Mouse (Mus musculus) left cerebral cortex, adult 18-20 months (tissue): Measurements from ENCODE around the gene Myh13. TPM values are rescaled to one million over a fixed set of nuclear protein-coding genes. Genes with fewer than 3 reads are reported as not detected.
A peak's percentile ranks its signal among the peaks of the same experiment; 100 is the strongest.

ENCODE experiments used
- DNase-seq, 2 experiments: peaks; one replicate each; pipeline ENCODE4 v3.0.0; 2021 to 2022; ENCODE audit warnings: low spot score in 2 of 2, mixed read lengths in 1 of 2
- long read RNA-seq, 2 experiments: library from polyadenylated mRNA; stranded (forward); transcript quantifications; one replicate each; pipeline ENCODE4 v2.0.0; 2021
- total RNA-seq, 2 experiments: library from RNA; stranded (reverse); gene quantifications; 2 replicates each; pipeline ENCODE4 v1.2.3; 2021

Myh13 gene
- under 1 TPM; 0.07 to 0.09 TPM for total RNA-seq
- long read RNA-seq, experiment 1 = 0 reads
- long read RNA-seq, experiment 2 = 0 reads

GRCm38 (mm10) chr11:67321358-67321757 lies at the start of gene Myh13:
Gene Myh13 (plus strand): TSS chr11:67321658.
- no peak for DNase-seq

GRCm38 (mm10) chr11:67276601-67277174 lies 44.8 kb upstream of the Myh13 start, which contains the start of gene Myh8:
Gene Myh8 (plus strand): TSS chr11:67277124.
- DNase-seq = no peak

GRCm38 (mm10) chr11:67293440-67293839 lies 28.0 kb upstream of the Myh13 start:
- DNase-seq = peak in 1 of 2 experiments; percentile 29

DNA sequence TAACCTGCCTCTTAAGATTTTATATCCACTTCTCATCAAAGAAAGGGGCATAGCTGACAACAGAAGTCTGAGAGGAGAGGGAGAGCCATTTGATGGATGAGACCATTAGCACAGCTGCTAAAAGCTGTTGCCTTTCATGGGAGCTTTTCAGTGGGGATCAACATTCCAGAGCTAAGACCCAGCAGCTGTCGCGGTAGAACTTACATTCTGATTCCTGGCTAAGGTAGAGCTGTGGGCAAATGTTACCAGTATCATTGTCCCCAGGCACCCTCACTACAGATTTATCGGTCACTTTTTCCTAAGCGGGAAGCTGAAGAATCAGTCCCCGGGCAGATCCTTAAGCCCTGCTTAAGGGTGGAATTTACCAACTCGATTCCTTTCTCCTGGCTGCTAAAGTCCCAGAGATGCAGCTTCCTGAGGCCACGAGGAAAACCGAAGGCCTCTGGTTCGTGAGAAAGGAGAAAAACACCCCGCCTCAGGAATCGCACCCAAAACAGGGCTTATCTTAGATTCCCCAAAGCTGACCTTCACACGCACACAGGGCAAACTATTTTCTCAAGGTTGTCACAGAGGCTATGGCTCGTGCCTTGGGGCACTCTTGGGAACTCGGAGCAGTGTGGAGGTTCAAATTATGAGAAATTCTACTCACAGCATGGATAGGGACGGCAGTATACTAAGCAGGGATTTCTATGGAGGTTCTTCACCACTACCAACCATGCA lies 7.6 kb upstream of the Myh13 start:
- no peak for DNase-seq

DNA sequence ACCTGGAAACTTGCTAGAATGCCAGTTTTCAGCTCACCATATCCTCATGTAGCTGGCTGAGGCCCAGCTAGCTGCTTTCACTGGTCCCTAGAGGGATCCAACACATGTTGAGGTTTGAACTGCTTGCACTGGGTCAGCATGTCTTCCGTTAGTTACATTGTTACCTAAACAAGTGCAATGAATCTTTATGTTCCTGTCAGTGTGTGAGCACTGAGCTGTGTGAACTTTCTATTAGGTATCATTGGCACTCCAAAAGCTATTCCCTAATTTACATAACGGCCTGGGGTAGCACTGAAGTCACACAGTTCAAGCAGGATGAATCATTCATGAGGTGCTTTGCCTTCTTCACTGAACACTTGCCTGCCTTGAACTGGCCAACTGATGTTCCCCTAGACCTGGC lies 5.1 kb downstream of the Myh13 start:
- DNase-seq = no peak

DNA sequence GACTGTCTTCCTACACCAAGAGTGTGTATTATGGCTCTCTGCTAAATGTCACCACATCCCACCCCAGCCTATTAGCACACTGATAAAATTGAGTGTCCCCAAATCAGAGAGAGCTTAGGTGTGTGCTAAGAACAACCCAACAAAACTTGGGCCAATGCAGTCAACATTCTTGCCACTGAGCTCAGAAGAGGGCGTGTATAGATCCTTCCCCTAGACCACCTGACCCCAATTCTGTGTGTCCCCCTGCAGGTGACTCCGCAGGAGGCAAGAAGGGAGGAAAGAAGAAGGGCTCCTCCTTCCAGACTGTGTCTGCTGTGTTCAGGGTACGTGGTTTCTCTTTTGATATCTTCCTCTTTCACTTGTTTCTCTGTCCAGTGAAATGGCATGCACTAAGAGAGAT lies 23.1 kb downstream of the Myh13 start:
- DNase-seq = no peak

DNA sequence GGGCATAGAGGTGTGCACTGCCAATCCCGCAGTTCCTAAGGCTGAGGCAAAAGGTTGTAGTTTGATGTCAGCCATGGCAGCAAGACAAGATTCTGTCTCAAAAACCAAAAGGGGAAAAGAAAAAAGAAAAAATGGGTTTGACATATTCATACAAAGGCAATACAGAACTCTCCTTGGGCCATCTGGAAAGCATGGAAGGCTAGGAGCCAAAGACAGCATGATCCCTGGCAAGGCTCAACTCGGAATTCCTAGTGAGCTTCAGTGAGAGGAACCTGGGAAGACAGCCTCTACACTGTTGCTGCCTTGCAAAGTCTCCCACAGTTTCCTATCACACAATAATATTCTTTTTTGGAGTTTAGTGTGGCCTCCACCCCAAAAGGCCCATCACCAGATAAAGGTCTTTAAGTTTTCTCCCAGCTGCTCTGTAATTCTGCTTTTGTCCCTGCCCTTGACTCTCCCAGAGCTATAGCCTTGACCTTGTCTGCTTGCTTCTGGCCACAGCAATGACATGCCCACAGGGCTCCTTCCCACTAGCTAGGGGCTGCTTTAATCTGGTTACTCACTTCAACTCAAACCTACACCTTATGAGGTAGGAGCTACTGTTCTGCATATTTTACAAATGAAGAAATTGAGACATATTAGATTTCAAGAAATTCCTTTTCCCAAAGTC lies 23.9 kb downstream of the Myh13 start:
- DNase-seq = no peak

DNA sequence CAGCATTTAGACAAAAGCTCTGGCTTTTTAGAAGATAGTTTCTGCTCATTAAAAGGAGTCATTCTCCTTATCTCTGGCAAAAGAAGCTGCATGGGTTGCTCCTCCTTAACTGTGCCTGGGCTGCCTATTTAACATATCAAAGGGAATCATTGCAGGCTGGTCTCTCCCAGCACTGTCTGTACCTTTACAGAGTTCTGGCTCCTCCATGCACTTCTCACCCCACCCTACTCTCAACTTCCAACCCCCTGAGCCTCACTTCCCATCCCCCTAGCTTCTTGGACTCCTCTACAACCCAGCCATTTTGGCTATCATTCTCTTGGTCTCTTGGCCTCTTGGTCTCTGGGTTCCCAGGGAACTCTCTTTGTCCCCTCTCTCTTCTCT lies 24.4 kb downstream of the Myh13 start:
- no peak for DNase-seq

- peak; percentile 82 to 89 for DNase-seq
Measured at GRCm38 (mm10) chr11:67350153-67350768, 28.8 kb downstream of the Myh13 start.

DNA sequence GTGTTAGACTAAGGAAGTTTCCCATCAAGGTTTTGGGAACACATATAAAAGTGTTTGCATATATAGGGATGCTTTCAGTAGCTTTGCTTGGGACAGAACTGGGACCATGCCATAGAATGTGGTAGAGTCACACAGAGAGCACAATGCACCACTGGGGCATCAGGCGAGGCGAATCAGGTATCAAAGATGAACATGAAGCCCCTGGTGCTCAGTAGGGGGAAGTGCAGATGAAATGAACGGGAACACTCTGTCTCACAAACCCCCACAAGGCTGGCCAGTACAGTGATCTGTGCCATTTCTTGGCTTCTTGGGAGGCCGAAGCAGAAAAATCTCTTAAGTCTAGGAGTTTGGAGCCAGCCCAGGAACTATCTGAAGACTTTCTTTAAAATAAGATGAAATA lies 31.6 kb downstream of the Myh13 start:
- DNase-seq = no peak

DNA sequence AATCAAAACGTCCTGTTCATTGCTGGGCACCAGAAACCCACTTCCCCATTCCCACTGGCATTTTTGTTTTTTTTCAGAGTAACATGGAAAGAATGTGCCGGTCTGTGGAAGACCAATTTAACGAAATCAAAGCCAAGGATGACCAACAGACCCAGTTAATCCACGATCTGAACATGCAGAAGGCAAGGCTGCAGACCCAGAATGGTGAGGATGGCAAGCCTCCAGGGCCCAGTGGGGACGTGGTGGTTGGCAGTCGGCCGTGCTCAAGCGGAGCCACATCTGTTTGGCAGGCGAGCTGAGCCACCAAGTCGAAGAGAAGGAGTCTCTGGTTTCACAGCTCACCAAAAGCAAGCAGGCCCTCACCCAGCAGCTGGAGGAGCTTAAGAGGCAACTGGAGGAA lies 36.6 kb downstream of the Myh13 start:
- no peak for DNase-seq

DNA sequence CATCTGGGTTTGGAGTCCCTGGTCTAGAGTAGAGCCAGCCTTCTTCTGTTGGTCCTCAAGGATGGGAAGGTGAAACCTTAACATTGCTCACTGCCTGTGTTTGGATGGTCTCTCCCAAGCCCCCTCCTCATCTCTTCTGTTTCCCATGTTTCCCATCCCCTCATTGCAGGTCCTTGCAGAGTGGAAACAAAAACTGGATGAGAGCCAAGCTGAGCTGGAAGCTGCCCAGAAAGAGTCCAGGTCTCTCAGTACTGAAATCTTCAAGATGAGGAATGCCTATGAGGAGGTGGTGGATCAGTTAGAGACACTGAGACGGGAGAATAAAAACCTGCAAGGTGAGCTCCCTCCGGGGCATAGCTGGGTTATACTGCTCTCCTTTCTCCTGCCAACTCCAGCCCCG lies 40.8 kb downstream of the Myh13 start:
- DNase-seq = no peak

- no peak for DNase-seq
Measured at GRCm38 (mm10) chr11:67364551-67364950, 43.1 kb downstream of the Myh13 start.

- DNase-seq = no peak
Measured at GRCm38 (mm10) chr11:67364986-67365721, 43.7 kb downstream of the Myh13 start.

GRCm38 (mm10) chr11:67366936-67367335 lies 45.5 kb downstream of the Myh13 start:
- no peak for DNase-seq

- DNase-seq = peak; percentile 20 to 31
Measured at GRCm38 (mm10) chr11:67373333-67373732, 51.9 kb downstream of the Myh13 start.

GRCm38 (mm10) chr11:67376308-67376707 lies 54.9 kb downstream of the Myh13 start:
- peak in 1 of 2 experiments; percentile 23 for DNase-seq

DNA sequence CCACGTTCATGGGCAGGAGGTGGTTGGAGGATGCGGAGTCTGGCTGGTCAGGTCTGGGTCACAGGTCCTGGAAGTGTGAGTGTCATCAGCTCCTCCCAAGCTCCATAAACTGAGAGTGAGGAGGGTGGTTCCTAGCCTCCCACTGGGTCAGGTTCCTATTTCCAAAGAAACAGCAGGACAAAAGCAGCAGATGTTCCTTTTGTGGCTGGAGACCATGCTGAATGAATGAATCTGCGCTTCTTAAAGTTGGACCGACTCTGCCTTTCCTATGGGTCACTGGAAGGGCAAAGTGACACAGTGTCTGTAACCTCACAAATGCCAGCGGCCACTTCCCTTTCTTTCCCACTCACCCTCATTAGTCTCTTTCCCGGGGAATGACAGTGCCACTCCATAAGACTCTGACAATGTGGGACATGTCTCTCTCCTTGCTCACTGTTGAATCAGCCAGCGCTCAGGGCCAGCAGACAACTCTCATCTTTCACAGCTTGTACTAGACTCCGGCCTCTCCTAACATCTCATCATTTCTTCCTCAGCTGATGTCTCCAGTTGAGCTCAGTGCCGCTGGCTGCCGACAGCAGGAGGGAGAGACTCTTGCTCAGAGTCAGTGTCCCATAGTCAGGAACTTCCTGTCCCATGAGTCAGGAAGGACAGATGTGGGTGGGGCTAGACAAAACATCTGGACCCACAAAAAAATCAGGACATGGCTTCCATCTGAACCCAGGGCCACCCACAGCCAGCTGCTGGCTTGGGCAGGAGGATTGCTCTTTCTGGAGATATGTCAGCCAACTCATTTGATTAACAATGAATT lies 58.4 kb downstream of the Myh13 start:
- DNase-seq = no peak

DNA sequence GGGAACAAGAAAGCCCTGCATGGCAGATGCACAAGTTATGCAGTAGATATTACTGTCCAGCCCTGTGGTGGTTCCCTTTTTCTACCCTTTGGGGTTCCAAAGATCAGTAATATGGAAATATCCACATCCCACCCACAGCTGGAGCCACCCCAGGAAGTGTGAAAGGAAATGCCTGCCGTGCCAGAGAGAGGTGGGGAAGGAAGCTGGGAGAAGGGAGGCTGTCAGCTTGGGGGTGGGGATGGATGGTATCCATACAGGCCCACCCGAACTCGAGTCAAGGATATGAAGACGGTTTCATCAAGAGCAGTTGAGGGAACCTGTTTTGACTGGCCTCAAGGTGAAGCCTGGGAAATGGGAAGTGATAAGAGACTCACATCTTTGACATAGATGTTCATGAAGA lies 60.4 kb downstream of the Myh13 start:
- no peak for DNase-seq

DNA sequence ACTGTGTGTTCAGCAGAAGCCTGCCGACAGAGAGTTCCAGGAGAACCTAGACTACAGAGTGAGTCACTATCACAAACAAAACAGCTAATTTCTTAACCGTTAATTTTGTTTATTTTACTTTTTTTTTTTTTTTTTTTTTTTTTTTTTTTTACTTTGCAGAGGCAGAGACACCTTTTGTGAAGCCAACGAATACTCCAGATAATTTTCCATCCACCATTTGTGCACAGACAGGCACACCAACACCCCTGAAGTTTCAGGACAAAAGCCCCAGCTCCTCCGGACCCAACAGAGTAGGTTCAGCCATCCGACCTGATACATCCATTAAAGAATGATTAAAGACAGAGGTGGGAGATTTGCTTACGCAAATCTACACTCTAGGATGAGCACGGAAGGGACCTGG lies 63.2 kb downstream of the Myh13 start:
- no peak for DNase-seq
